7 mouse cellular contexts compared by ENCODE assay signal in genomic region chr6:94681446-94682269, GRCm38 (mm10). TPM values are rescaled to one million over a fixed set of nuclear protein-coding genes. Genes with fewer than 3 reads are reported as not detected.
A peak's percentile ranks its signal among the peaks of the same experiment; 100 is the strongest.
DNase-seq lines count a peak whose midpoint lies in the region; ATAC-seq and TF ChIP-seq lines count a peak whose summit lies in the region.

No protein-coding gene starts in this region.

- peaks cover 8% of the 10 kb centered on the region; the same call in 1 of the 2 replicates for H3K4me1 ChIP-seq in spleen, adult 2 months (ENCODE audit: control insufficient read depth, insufficient read depth, insufficient read length)
- H3K4me1 ChIP-seq in embryonic facial prominence, embryonic 14.5 days (ENCODE audit: control insufficient read depth, insufficient read depth, low read length) = peaks cover 76% of the 10 kb centered on the region
- H3K4me1 ChIP-seq in limb, embryonic 14.5 days (ENCODE audit: control insufficient read depth, insufficient read depth, low read length) = peaks cover 83% of the 10 kb centered on the region

- no peaks in the 10 kb centered on the region; the same call in 1 of the 2 replicates for H3K27me3 ChIP-seq in spleen, adult 2 months (ENCODE audit: control insufficient read depth, insufficient read depth, low read length)
- H3K27me3 ChIP-seq in embryonic facial prominence, embryonic 14.5 days (replicated peaks; ENCODE audit: control insufficient read depth, insufficient read depth, low read length) = no peaks in the 10 kb centered on the region
- H3K27me3 ChIP-seq in limb, embryonic 14.5 days (ENCODE audit: control insufficient read depth, insufficient read depth, low read length) = no peaks in the 10 kb centered on the region

- no peak overlapping the region; the same call in 1 of the 2 replicates for H3K4me3 ChIP-seq in spleen, adult 2 months (ENCODE audit: extremely low read depth, insufficient read depth, insufficient read length)
- no peak overlapping the region; the same call in 1 of the 2 replicates for H3K4me3 ChIP-seq in embryonic facial prominence, embryonic 14.5 days (ENCODE audit: low read depth, low read length)
- H3K4me3 ChIP-seq in limb, embryonic 14.5 days (replicated peaks; ENCODE audit: low read length) = no peak overlapping the region

- no peak for ATAC-seq in embryonic facial prominence, embryonic 14.5 days (ENCODE audit: low read depth)
- no peak for ATAC-seq in limb, embryonic 14.5 days (ENCODE audit: low FRiP score, low read depth)

- TF ChIP-seq CTCF in spleen, adult 2 months (IDR thresholded peaks at IDR 0.05; ENCODE audit: extremely low read depth, insufficient read depth, insufficient read length, insufficient replicate concordance) = no peak

- TF ChIP-seq POLR2A in spleen, adult 2 months (IDR thresholded peaks at IDR 0.05; ENCODE audit: low read depth, low read length) = no peak
- no peak for TF ChIP-seq POLR2A in limb, embryonic 14.5 days (IDR thresholded peaks at IDR 0.05; ENCODE audit: borderline replicate concordance, extremely low read depth, insufficient read depth, insufficient read length)

- WGBS in spleen, adult 2 months = 13% methylated on average over 15 of the region's 15 CpGs
- WGBS in embryonic facial prominence, embryonic 14.5 days = 29% methylated on average over 15 of the region's 15 CpGs
- 33% methylated on average over 15 of the region's 15 CpGs for WGBS in limb, embryonic 14.5 days

- intact Hi-C loops in left cerebral cortex, postnatal 4 days (cut with DNase I) = no loop called here

- H3K27ac ChIP-seq in spleen, adult 2 months (ENCODE audit: insufficient read depth, low read length) = peak overlapping the region; percentile 74
- peak overlapping the region; percentile 29; the same call in 1 of the 2 replicates for H3K27ac ChIP-seq in embryonic facial prominence, embryonic 14.5 days (replicated peaks; ENCODE audit: low read depth, low read length)
- H3K27ac ChIP-seq in limb, embryonic 14.5 days (replicated peaks; ENCODE audit: low read depth, low read length) = no peak overlapping the region

- no peaks in the 10 kb centered on the region for H3K36me3 ChIP-seq in spleen, adult 2 months (ENCODE audit: control insufficient read depth, insufficient read depth, low read length)
- no peaks in the 10 kb centered on the region for H3K36me3 ChIP-seq in embryonic facial prominence, embryonic 14.5 days (ENCODE audit: control insufficient read depth, insufficient read depth, low read length)
- H3K36me3 ChIP-seq in limb, embryonic 14.5 days (ENCODE audit: control insufficient read depth, insufficient read depth, low read length) = no peaks in the 10 kb centered on the region

- H3K9me3 ChIP-seq in embryonic facial prominence, embryonic 14.5 days (ENCODE audit: control insufficient read depth, low read length) = no peaks in the 10 kb centered on the region
- no peaks in the 10 kb centered on the region for H3K9me3 ChIP-seq in limb, embryonic 14.5 days (ENCODE audit: control insufficient read depth, low read length)

- peak; percentile 6 to 49 for DNase-seq in spleen, adult 2 months (ENCODE audit: low read depth in 1 of 2, low spot score in 2 of 2)
- DNase-seq in spleen, postnatal 14 days (ENCODE audit: low spot score in 2 of 2) = no peak
- DNase-seq in embryonic facial prominence, embryonic 14.5 days (ENCODE audit: low spot score) = no peak
- no peak for DNase-seq in limb, embryonic 14.5 days (ENCODE audit: low spot score)
- no peak for DNase-seq in left cerebral cortex, postnatal 4 days
- DNase-seq in yolk sac, embryonic 10.5 days (ENCODE audit: low spot score) = no peak
- no peak for DNase-seq in frontal cortex, postnatal 36 days (ENCODE audit: low spot score in 2 of 2)

- H3K9ac ChIP-seq in embryonic facial prominence, embryonic 14.5 days (ENCODE audit: low read depth, low read length) = peak overlapping the region; percentile 32
- H3K9ac ChIP-seq in limb, embryonic 14.5 days (ENCODE audit: low read depth, low read length, severe bottlenecking) = 0 out of 2 replicates have a peak overlapping the region, but pooled peaks have one; percentile 13

- H3K4me2 ChIP-seq in embryonic facial prominence, embryonic 14.5 days (ENCODE audit: low read depth, low read length) = peak overlapping the region; percentile 35
- no peak overlapping the region for H3K4me2 ChIP-seq in limb, embryonic 14.5 days (replicated peaks; ENCODE audit: low read depth, low read length, severe bottlenecking)

RNA-seq across cellular contexts. Expression of gene Lrig1, which starts 18.3 kb away (rescaled TPM):
- polyA plus RNA-seq in spleen, adult 2 months (2012; rRNA removed) = 7.4 and 8.1 TPM in 2 replicates
- polyA plus RNA-seq in embryonic facial prominence, embryonic 14.5 days (2014; fragmentation: Nextera tagmentation; extraction: Ambion mirVana) = 32.6 and 38.4 TPM in 2 replicates
- polyA plus RNA-seq in limb, embryonic 14.5 days (2012; rRNA removed) = 49.4 and 59.6 TPM in 2 replicates
- polyA plus RNA-seq in limb, embryonic 14.5 days (2014; fragmentation: Nextera tagmentation; extraction: Ambion mirVana) = 31.2 and 35.1 TPM in 2 replicates
- 10 to 100 TPM; 28.3 to 32.8 TPM for total RNA-seq in left cerebral cortex, postnatal 4 days (2021)

Comparison
In these comparisons a context has a peak if more than half of its experiments do, and no peak if none do; other contexts are left out.
1. DNase-seq: peak in spleen, adult 2 months (2 of 2); none in spleen, postnatal 14 days (0 of 2), embryonic facial prominence, embryonic 14.5 days (single experiment), limb, embryonic 14.5 days (single experiment), left cerebral cortex, postnatal 4 days (single experiment), yolk sac, embryonic 10.5 days (single experiment) and frontal cortex, postnatal 36 days (0 of 2).